Mouse (Mus musculus) limb, embryonic 13.5 days (tissue): ENCODE measurements around the gene Olfr1104. TPM values are rescaled to one million over a fixed set of nuclear protein-coding genes. Genes with fewer than 3 reads are reported as not detected.

Source experiments
- ATAC-seq: fragments of 200-750 bp; cut with Nextera tagmentation; 2 replicates; pipeline ENCODE4 v1.8.0; 2017; ENCODE audit warnings: low read depth, moderate number of reproducible peaks, moderate TSS enrichment; ENCODE audit not compliant: low FRiP score
- H3K27ac ChIP-seq: fragments of 300-500 bp; sonication (generic); 2 replicates; pipeline ENCODE4 v1.5.1; 2015; ENCODE audit warnings: inconsistent platforms, mild to moderate bottlenecking, moderate library complexity
- H3K27me3 ChIP-seq: fragments of 300-500 bp; sonication (generic); 2 replicates; pipeline ENCODE4 v1.6.1; 2015; ENCODE audit warnings: mild to moderate bottlenecking, inconsistent platforms
- H3K36me3 ChIP-seq: fragments of 300-500 bp; sonication (generic); 2 replicates; pipeline ENCODE4 v1.6.1; 2015; ENCODE audit warnings: inconsistent platforms, mild to moderate bottlenecking, moderate library complexity
- H3K4me1 ChIP-seq: fragments of 300-500 bp; sonication (generic); 2 replicates; pipeline ENCODE4 v1.6.1; 2015; ENCODE audit warnings: inconsistent platforms
- H3K4me2 ChIP-seq: fragments of 300-500 bp; sonication (generic); replicated peaks from 2 replicates; pipeline ENCODE4 v1.6.1; 2015; ENCODE audit warnings: inconsistent platforms, mild to moderate bottlenecking, moderate library complexity
- H3K4me3 ChIP-seq: fragments of 300-500 bp; sonication (generic); 2 replicates; pipeline ENCODE4 v1.5.1; 2015; ENCODE audit warnings: moderate library complexity, mild to moderate bottlenecking, inconsistent platforms
- H3K9ac ChIP-seq: fragments of 300-500 bp; sonication (generic); 2 replicates; pipeline ENCODE4 v1.6.1; 2015; ENCODE audit warnings: mild to moderate bottlenecking, inconsistent platforms
- H3K9me3 ChIP-seq: fragments of 300-500 bp; sonication (generic); 2 replicates; pipeline ENCODE4 v1.6.1; 2016; ENCODE audit warnings: inconsistent platforms
- WGBS: fragments of 180-500 bp; shearing (Covaris S2); methylation state at CpG from one replicate; pipeline ENCODE4 v1.1.7; 2015; 5-methylcytosine and 5-hydroxymethylcytosine counted together
- polyA plus RNA-seq: library from polyadenylated mRNA; unstranded; fragments of >200 nt; fragmentation: Nextera tagmentation; extraction: Ambion mirVana; gene quantifications from 2 replicates; pipeline ENCODE4 v1.2.1, GENCODE M21; 2015

The Olfr1104 gene
- not detected in 2 replicates for polyA plus RNA-seq

- no peak within 1 kb of the TSS for H3K9ac ChIP-seq
- H3K4me1 ChIP-seq, result no peaks in the 10 kb centered on the region
- H3K9me3 ChIP-seq, result no peaks in the 10 kb centered on the region
- 73% methylated on average over 1 of the region's 1 CpGs for WGBS
- no peak within 1 kb of the TSS for H3K4me2 ChIP-seq
- no peaks in the 10 kb centered on the region for H3K36me3 ChIP-seq
- no peak within 1 kb of the TSS for H3K27ac ChIP-seq
- H3K4me3 ChIP-seq, result no peak within 1 kb of the TSS
- no peaks in the 10 kb centered on the region for H3K27me3 ChIP-seq
- no peak for ATAC-seq
These were observed at the start of gene Olfr1104 for GRCm38 (mm10) chr2:87026980-87027379. TSS of gene Olfr1104 (minus strand) at chr2:87027080.

GRCm38 (mm10) chr2:87075717-87076116 is 48.8 kb upstream of the Olfr1104 start, which contains the start of gene Olfr1107:
TSS of gene Olfr1107 (minus strand) at chr2:87075817.
- 83% methylated on average over 1 of the region's 1 CpGs for WGBS
- H3K4me2 ChIP-seq, result no peak within 1 kb of the TSS
- no peak within 1 kb of the TSS for H3K27ac ChIP-seq
- H3K9me3 ChIP-seq, result no peaks in the 10 kb centered on the region
- no peak within 1 kb of the TSS for H3K9ac ChIP-seq
- no peak within 1 kb of the TSS for H3K4me3 ChIP-seq
- no peak for ATAC-seq
- H3K36me3 ChIP-seq, result no peaks in the 10 kb centered on the region
- H3K4me1 ChIP-seq, result no peaks in the 10 kb centered on the region
- no peaks in the 10 kb centered on the region for H3K27me3 ChIP-seq

- Histone ChIP-seq H3K4me2 (no peak within 1 kb of the TSS), H3K4me1 (no peaks in the 10 kb centered on the region), H3K9me3 (no peaks in the 10 kb centered on the region), H3K27ac (no peak within 1 kb of the TSS), H3K27me3 (no peaks in the 10 kb centered on the region), H3K9ac (no peak within 1 kb of the TSS), H3K36me3 (no peaks in the 10 kb centered on the region), H3K4me3 (no peak within 1 kb of the TSS)
- 73% methylated on average over 1 of the region's 1 CpGs for WGBS
- ATAC-seq, result no peak
These were observed 25.3 kb upstream of the Olfr1104 start, which contains the start of gene Olfr1106 for GRCm38 (mm10) chr2:87052173-87052572. TSS of gene Olfr1106 (minus strand) at chr2:87052273.

- ATAC-seq, result no peak
- no peaks in the 10 kb centered on the region for H3K27me3 ChIP-seq
- no peaks in the 10 kb centered on the region for H3K4me1 ChIP-seq
- H3K9ac ChIP-seq, result no peak within 1 kb of the TSS
- H3K27ac ChIP-seq, result no peak within 1 kb of the TSS
- no peak within 1 kb of the TSS for H3K4me3 ChIP-seq
- no peak within 1 kb of the TSS for H3K4me2 ChIP-seq
- no peaks in the 10 kb centered on the region for H3K36me3 ChIP-seq
- H3K9me3 ChIP-seq, result no peaks in the 10 kb centered on the region
These were observed 9.6 kb upstream of the Olfr1104 start, which contains the start of gene Olfr1105 for GRCm38 (mm10) chr2:87036431-87036830. TSS of gene Olfr1105 (minus strand) at chr2:87036531.

GRCm38 (mm10) chr2:86998098-86998497 is 28.8 kb downstream of the Olfr1104 start, which contains the start of gene Olfr1102:
TSS of gene Olfr1102 (plus strand) at chr2:86998398.
- no peaks in the 10 kb centered on the region for H3K27me3 ChIP-seq

GRCm38 (mm10) chr2:86991121-86991520 is 35.8 kb downstream of the Olfr1104 start, which contains the start of gene Olfr1101:
TSS of gene Olfr1101 (minus strand) at chr2:86991221.
- H3K9ac ChIP-seq, result no peak within 1 kb of the TSS
- no peak for ATAC-seq
- no peaks in the 10 kb centered on the region for H3K36me3 ChIP-seq
- no peaks in the 10 kb centered on the region for H3K27me3 ChIP-seq
- H3K4me2 ChIP-seq, result no peak within 1 kb of the TSS
- WGBS, result 80% methylated on average over 3 of the region's 3 CpGs
- H3K4me1 ChIP-seq, result no peaks in the 10 kb centered on the region
- H3K4me3 ChIP-seq, result no peak within 1 kb of the TSS
- H3K27ac ChIP-seq, result no peak within 1 kb of the TSS
- H3K9me3 ChIP-seq, result no peaks in the 10 kb centered on the region

More at GRCm38 (mm10) chr2:86998098-86998497, 28.8 kb downstream of the Olfr1104 start, which contains the start of gene Olfr1102:
- Histone ChIP-seq H3K36me3 (no peaks in the 10 kb centered on the region), H3K27ac (no peak within 1 kb of the TSS), H3K4me1 (no peaks in the 10 kb centered on the region), H3K4me2 (no peak within 1 kb of the TSS), H3K4me3 (no peak within 1 kb of the TSS), H3K9ac (no peak within 1 kb of the TSS), H3K9me3 (no peaks in the 10 kb centered on the region)
- no peak for ATAC-seq

GRCm38 (mm10) chr2:86979854-86980253 is 47.0 kb downstream of the Olfr1104 start, which contains the start of gene Olfr1100:
TSS of gene Olfr1100 (minus strand) at chr2:86979954.
- Histone ChIP-seq H3K27ac (no peak within 1 kb of the TSS), H3K4me2 (no peak within 1 kb of the TSS), H3K27me3 (no peaks in the 10 kb centered on the region), H3K4me3 (no peak within 1 kb of the TSS), H3K9ac (no peak within 1 kb of the TSS), H3K9me3 (no peaks in the 10 kb centered on the region), H3K36me3 (no peaks in the 10 kb centered on the region), H3K4me1 (no peaks in the 10 kb centered on the region)
- WGBS, result 74% methylated on average over 3 of the region's 3 CpGs
- no peak for ATAC-seq

Other genes starting within 250 kb of the Olfr1104 start
- not detected in 2 replicates for gene Olfr1093, start 244.6 kb downstream of the Olfr1104 start, polyA plus RNA-seq
- gene Olfr141, start 217.1 kb downstream of the Olfr1104 start, polyA plus RNA-seq, result not detected in 2 replicates
- gene Olfr1094, start 202.4 kb downstream of the Olfr1104 start, polyA plus RNA-seq, result not detected in 2 replicates
- gene Olfr1095, start 175.4 kb downstream of the Olfr1104 start, polyA plus RNA-seq, result not detected in 2 replicates
- gene Gm13723, start 152.3 kb downstream of the Olfr1104 start, polyA plus RNA-seq, result not detected in 2 replicates
- not detected in 2 replicates for gene Olfr1097, start 134.9 kb downstream of the Olfr1104 start, polyA plus RNA-seq
- gene Olfr1098, start 102.5 kb downstream of the Olfr1104 start, polyA plus RNA-seq, result not detected in 2 replicates
- gene Olfr1099, start 66.4 kb downstream of the Olfr1104 start, polyA plus RNA-seq, result not detected in 2 replicates
- not detected in 2 replicates for gene Olfr1100, start 47.1 kb downstream of the Olfr1104 start, polyA plus RNA-seq
- gene Olfr1101, start 35.9 kb downstream of the Olfr1104 start, polyA plus RNA-seq, result not detected in 2 replicates
- not detected in 2 replicates for gene Olfr1102, start 28.7 kb downstream of the Olfr1104 start, polyA plus RNA-seq
- not detected in 2 replicates for gene Olfr1105, start 9.5 kb upstream of the Olfr1104 start, polyA plus RNA-seq
- not detected in 2 replicates for gene Olfr1106, start 25.2 kb upstream of the Olfr1104 start, polyA plus RNA-seq
- gene Olfr1107, start 48.7 kb upstream of the Olfr1104 start, polyA plus RNA-seq, result not detected in 2 replicates
- not detected in 2 replicates for gene Olfr1109, start 68.9 kb upstream of the Olfr1104 start, polyA plus RNA-seq
- not detected in 2 replicates for gene Olfr259, start 87.5 kb upstream of the Olfr1104 start, polyA plus RNA-seq
- gene Olfr1110, start 113.2 kb upstream of the Olfr1104 start, polyA plus RNA-seq, result not detected in 2 replicates
- gene Olfr1111, start 125.5 kb upstream of the Olfr1104 start, polyA plus RNA-seq, result not detected in 2 replicates
- not detected in 2 replicates for gene Olfr1112, start 160.7 kb upstream of the Olfr1104 start, polyA plus RNA-seq
- not detected in 2 replicates for gene Olfr1113, start 181.9 kb upstream of the Olfr1104 start, polyA plus RNA-seq
- not detected in 2 replicates for gene Olfr1115, start 220.9 kb upstream of the Olfr1104 start, polyA plus RNA-seq
- not detected in 2 replicates for gene Olfr1116, start 240.5 kb upstream of the Olfr1104 start, polyA plus RNA-seq